Mouse (Mus musculus) hindbrain, embryonic 11.5 days (tissue): ENCODE results near the gene Ptpn9. TPM values are rescaled to one million over a fixed set of nuclear protein-coding genes. Genes with fewer than 3 reads are reported as not detected.

Source experiments
- ATAC-seq: fragments of 200-750 bp; cut with Nextera tagmentation; 2 replicates; pipeline ENCODE4 v1.8.0; 2017; ENCODE audit warnings: mild to moderate bottlenecking, moderate TSS enrichment, moderate library complexity; ENCODE audit not compliant: low FRiP score
- DNase-seq: peaks from one replicate; pipeline ENCODE4 v3.0.0-alpha.2; 2015; ENCODE audit warnings: low spot score
- H3K27ac ChIP-seq: fragments of 300-500 bp; sonication (generic); 2 replicates; pipeline ENCODE4 v1.5.1; 2014; ENCODE audit warnings: mild to moderate bottlenecking, low read depth, low read length
- H3K27me3 ChIP-seq: fragments of 300-500 bp; sonication (generic); 2 replicates; pipeline ENCODE4 v1.6.1; 2014; ENCODE audit warnings: mild to moderate bottlenecking, low read length, moderate library complexity, mixed read lengths; ENCODE audit not compliant: control insufficient read depth, insufficient read depth
- H3K36me3 ChIP-seq: fragments of 300-500 bp; sonication (generic); 2 replicates; pipeline ENCODE4 v1.6.1; 2014; ENCODE audit warnings: mild to moderate bottlenecking, low read length, moderate library complexity, mixed read lengths; ENCODE audit not compliant: control insufficient read depth, insufficient read depth
- H3K4me1 ChIP-seq: fragments of 300-500 bp; sonication (generic); replicated peaks from 2 replicates; pipeline ENCODE4 v1.6.1; 2014; ENCODE audit warnings: low read length, mixed read lengths; ENCODE audit not compliant: control insufficient read depth, insufficient read depth
- H3K4me2 ChIP-seq: fragments of 300-500 bp; sonication (generic); replicated peaks from 2 replicates; pipeline ENCODE4 v1.6.1; 2014; ENCODE audit warnings: mild to moderate bottlenecking, low read depth, low read length
- H3K4me3 ChIP-seq: fragments of 300-500 bp; sonication (generic); 2 replicates; pipeline ENCODE4 v1.5.1; 2014; ENCODE audit warnings: low read depth, low read length
- H3K9ac ChIP-seq: fragments of 300-500 bp; sonication (generic); 2 replicates; pipeline ENCODE4 v1.6.1; 2014; ENCODE audit warnings: low read depth, low read length
- H3K9me3 ChIP-seq: fragments of 300-500 bp; sonication (generic); 2 replicates; pipeline ENCODE4 v1.6.1; 2016; ENCODE audit warnings: low read length; ENCODE audit not compliant: control insufficient read depth
- WGBS: fragments of 180-500 bp; shearing (Covaris S2); extraction: QIAGEN DNeasy Blood & Tissue Kit; methylation state at CpG from one replicate; pipeline ENCODE4 v1.1.7; 2014; 5-methylcytosine and 5-hydroxymethylcytosine counted together
- polyA plus RNA-seq: library from polyadenylated mRNA; unstranded; fragments of >200 nt; fragmentation: Nextera tagmentation; extraction: Ambion mirVana; gene quantifications from 2 replicates; pipeline ENCODE4 v1.2.1, GENCODE M21; 2014

The Ptpn9 gene
- polyA plus RNA-seq, 1 experiment from 2014 or later, result 28.1 TPM

GRCm38 (mm10) chr9:57003011-57003410 lies 8.3 kb downstream of the Ptpn9 start:
- 82% methylated on average over 4 of the region's 4 CpGs for WGBS
- ATAC-seq, result no peak
- H3K36me3 ChIP-seq, result no peaks in the 10 kb centered on the region

GRCm38 (mm10) chr9:57012393-57012792 lies 17.7 kb downstream of the Ptpn9 start:
- Histone ChIP-seq H3K27me3 (no peaks in the 10 kb centered on the region), H3K36me3 (no peaks in the 10 kb centered on the region), H3K4me3 (no peak overlapping the region), H3K4me2 (no peak overlapping the region), H3K4me1 (no peaks in the 10 kb centered on the region), H3K27ac (no peak overlapping the region), H3K9me3 (no peaks in the 10 kb centered on the region), H3K9ac (no peak overlapping the region)
- 74% methylated on average over 1 of the region's 1 CpGs for whole genome bisulfite sequencing
- DNase-seq (no peak), ATAC-seq (no peak)

More at GRCm38 (mm10) chr9:57003011-57003410, 8.3 kb downstream of the Ptpn9 start:
- no peak overlapping the region for H3K9ac ChIP-seq
- H3K4me3 ChIP-seq, result no peak overlapping the region
- no peaks in the 10 kb centered on the region for H3K27me3 ChIP-seq
- no peaks in the 10 kb centered on the region for H3K9me3 ChIP-seq
- H3K4me2 ChIP-seq, result no peak overlapping the region
- no peak overlapping the region for H3K27ac ChIP-seq
- DNase-seq, result no peak
- no peaks in the 10 kb centered on the region for H3K4me1 ChIP-seq

GRCm38 (mm10) chr9:57012895-57013294 lies 18.2 kb downstream of the Ptpn9 start:
- no peaks in the 10 kb centered on the region for H3K36me3 ChIP-seq
- H3K4me1 ChIP-seq, result no peaks in the 10 kb centered on the region
- no peak overlapping the region for H3K4me3 ChIP-seq
- H3K4me2 ChIP-seq, result no peak overlapping the region
- DNase-seq, result no peak
- no peaks in the 10 kb centered on the region for H3K27me3 ChIP-seq
- H3K27ac ChIP-seq, result no peak overlapping the region
- no peaks in the 10 kb centered on the region for H3K9me3 ChIP-seq
- WGBS, result 95% methylated on average over 4 of the region's 4 CpGs
- no peak overlapping the region for H3K9ac ChIP-seq
- ATAC-seq, result no peak

GRCm38 (mm10) chr9:57013756-57014155 lies 19.0 kb downstream of the Ptpn9 start:
- no peaks in the 10 kb centered on the region for H3K27me3 ChIP-seq
- no peak overlapping the region for H3K4me2 ChIP-seq
- no peaks in the 10 kb centered on the region for H3K4me1 ChIP-seq
- H3K4me3 ChIP-seq, result no peak overlapping the region
- no peak overlapping the region for H3K27ac ChIP-seq
- H3K9ac ChIP-seq, result no peak overlapping the region
- H3K36me3 ChIP-seq, result no peaks in the 10 kb centered on the region
- 95% methylated on average over 1 of the region's 1 CpGs for WGBS
- no peak for ATAC-seq
- no peaks in the 10 kb centered on the region for H3K9me3 ChIP-seq
- DNase-seq, result no peak

GRCm38 (mm10) chr9:57014766-57015165 lies 20.0 kb downstream of the Ptpn9 start:
- Histone ChIP-seq H3K4me3 (no peak overlapping the region), H3K36me3 (no peaks in the 10 kb centered on the region), H3K9me3 (no peaks in the 10 kb centered on the region), H3K27ac (no peak overlapping the region), H3K4me1 (no peaks in the 10 kb centered on the region), H3K27me3 (no peaks in the 10 kb centered on the region), H3K4me2 (no peak overlapping the region), H3K9ac (no peak overlapping the region)
- WGBS, result 87% methylated on average over 1 of the region's 1 CpGs
- DNase-seq (no peak), ATAC-seq (no peak)

GRCm38 (mm10) chr9:57017631-57018030 lies 22.9 kb downstream of the Ptpn9 start:
- whole genome bisulfite sequencing, result 85% methylated on average over 1 of the region's 1 CpGs
- H3K4me1 ChIP-seq, result no peaks in the 10 kb centered on the region

GRCm38 (mm10) chr9:57031756-57032155 lies 37.0 kb downstream of the Ptpn9 start:
- H3K4me2 ChIP-seq, result no peak overlapping the region
- peaks cover 2% of the 10 kb centered on the region; the same call in 1 of the 2 replicates for H3K36me3 ChIP-seq
- DNase-seq (no peak), ATAC-seq (no peak)
- WGBS, result 89% methylated on average over 1 of the region's 1 CpGs
- no peak overlapping the region for H3K9ac ChIP-seq
- H3K27me3 ChIP-seq, result no peaks in the 10 kb centered on the region
- H3K9me3 ChIP-seq, result no peaks in the 10 kb centered on the region
- H3K4me3 ChIP-seq, result no peak overlapping the region
- H3K27ac ChIP-seq, result no peak overlapping the region
- no peaks in the 10 kb centered on the region for H3K4me1 ChIP-seq

More at GRCm38 (mm10) chr9:57017631-57018030, 22.9 kb downstream of the Ptpn9 start:
- Histone ChIP-seq H3K9me3 (no peaks in the 10 kb centered on the region), H3K27me3 (no peaks in the 10 kb centered on the region), H3K9ac (no peak overlapping the region), H3K4me3 (no peak overlapping the region), H3K36me3 (no peaks in the 10 kb centered on the region), H3K27ac (no peak overlapping the region), H3K4me2 (no peak overlapping the region)
- ATAC-seq (no peak), DNase-seq (no peak)

GRCm38 (mm10) chr9:57056237-57056636 lies 61.5 kb downstream of the Ptpn9 start:
- H3K36me3 ChIP-seq, result 0 out of 2 replicates have a peak, but pooled peaks cover 3% of the 10 kb centered on the region
- H3K4me1 ChIP-seq, result no peaks in the 10 kb centered on the region
- H3K4me2 ChIP-seq, result no peak overlapping the region
- peak; percentile 57 for DNase-seq
- no peak for ATAC-seq
- H3K4me3 ChIP-seq, result no peak overlapping the region
- H3K9me3 ChIP-seq, result no peaks in the 10 kb centered on the region
- WGBS, result 89% methylated on average over 1 of the region's 1 CpGs
- H3K27me3 ChIP-seq, result no peaks in the 10 kb centered on the region
- no peak overlapping the region for H3K27ac ChIP-seq
- no peak overlapping the region for H3K9ac ChIP-seq

- Histone ChIP-seq H3K4me1 (no peaks in the 10 kb centered on the region), H3K27ac (no peak overlapping the region), H3K4me2 (no peak overlapping the region), H3K9me3 (no peaks in the 10 kb centered on the region), H3K9ac (no peak overlapping the region), H3K27me3 (no peaks in the 10 kb centered on the region), H3K36me3 (0 out of 2 replicates have a peak, but pooled peaks cover 3% of the 10 kb centered on the region), H3K4me3 (no peak overlapping the region)
- no peak for ATAC-seq
- DNase-seq, result no peak
- WGBS, result 89% methylated on average over 2 of the region's 2 CpGs
Measured at GRCm38 (mm10) chr9:57064164-57064563, 69.4 kb downstream of the Ptpn9 start.
